Comparison of ENCODE assay signal across 9 mouse cellular contexts in the genomic region with DNA sequence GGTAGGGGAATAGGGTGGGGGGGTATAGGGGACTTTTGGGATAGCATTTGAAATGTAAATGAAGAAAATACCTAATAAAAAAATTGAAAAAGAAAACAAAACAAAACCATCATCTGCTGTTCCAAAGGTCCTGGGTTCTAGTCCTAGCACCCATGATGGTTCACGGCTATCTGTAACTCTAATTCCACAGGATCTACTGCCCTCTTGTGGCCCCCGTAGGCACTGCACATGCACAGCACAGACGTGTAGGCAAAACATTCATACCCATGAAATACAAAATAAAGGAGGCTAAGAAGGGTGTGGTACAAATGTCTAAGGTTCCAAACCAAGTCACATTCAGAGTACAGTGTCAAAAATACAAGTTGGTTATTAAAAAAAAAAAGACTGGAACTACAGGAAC. TPM values are rescaled to one million over a fixed set of nuclear protein-coding genes. Genes with fewer than 3 reads are reported as not detected.
DNase-seq lines count a peak whose midpoint lies in the region; ATAC-seq and TF ChIP-seq lines count a peak whose summit lies in the region.
"Had no signal": no experiment of that assay in that cellular context is flagged by ENCODE, and none has a peak within 500 bp of the region (broad histone marks: within the 10 kb centered on the region; RNA-seq: fewer than 3 reads in every experiment).

No protein-coding gene starts in this region.

- H3K9ac ChIP-seq in forebrain, postnatal 0 days: no peak overlapping the region
- H3K9ac ChIP-seq in forebrain, embryonic 16.5 days (replicated peaks; ENCODE audit: low read depth, low read length): no peak overlapping the region
- no peak overlapping the region for H3K9ac ChIP-seq in midbrain, embryonic 16.5 days (ENCODE audit: low read depth, low read length)
- H3K9ac ChIP-seq: neural tube, embryonic 12.5 days had no signal

- H3K4me1 ChIP-seq in forebrain, postnatal 0 days (ENCODE audit: insufficient read depth): no peaks in the 10 kb centered on the region
- no peaks in the 10 kb centered on the region for H3K4me1 ChIP-seq in forebrain, embryonic 16.5 days (replicated peaks; ENCODE audit: control insufficient read depth, insufficient read depth, low read length)
- no peaks in the 10 kb centered on the region for H3K4me1 ChIP-seq in midbrain, embryonic 10.5 days
- no peaks in the 10 kb centered on the region for H3K4me1 ChIP-seq in midbrain, embryonic 16.5 days (ENCODE audit: control insufficient read depth, insufficient read depth, low read length)
- H3K4me1 ChIP-seq: neural tube, embryonic 12.5 days had no signal

- no peak for DNase-seq in forebrain, postnatal 0 days
- DNase-seq in midbrain, embryonic 10.5 days (ENCODE audit: low spot score): peak; percentile 22
- peak; percentile 70 to 75 for DNase-seq in cerebellum, postnatal 10 days
- peak; percentile 16 to 31 for DNase-seq in spleen, postnatal 14 days (ENCODE audit: low spot score in 2 of 2)
- DNase-seq in right cerebral cortex, postnatal 25 days: no peak
- DNase-seq in left cerebral cortex, postnatal 25 days (ENCODE audit: low spot score in 2 of 2): no peak

- no peak for ATAC-seq in forebrain, postnatal 0 days
- ATAC-seq in forebrain, embryonic 16.5 days: no peak
- ATAC-seq in midbrain, embryonic 16.5 days: no peak

- TF ChIP-seq CTCF in forebrain, postnatal 0 days (IDR thresholded peaks at IDR 0.05; ENCODE audit: low read depth): peak; percentile 48

- no peak overlapping the region for H3K4me3 ChIP-seq in forebrain, postnatal 0 days (ENCODE audit: low read depth, low read length)
- no peak overlapping the region for H3K4me3 ChIP-seq in forebrain, embryonic 16.5 days (replicated peaks; ENCODE audit: low read length)
- H3K4me3 ChIP-seq in midbrain, embryonic 10.5 days: no peak overlapping the region
- no peak overlapping the region for H3K4me3 ChIP-seq in midbrain, embryonic 16.5 days (ENCODE audit: low read depth, low read length)
- H3K4me3 ChIP-seq: neural tube, embryonic 12.5 days had no signal

- H3K27me3 ChIP-seq in forebrain, postnatal 0 days (ENCODE audit: insufficient read depth, low read length): no peaks in the 10 kb centered on the region
- no peaks in the 10 kb centered on the region for H3K27me3 ChIP-seq in forebrain, embryonic 16.5 days (replicated peaks; ENCODE audit: control insufficient read depth, insufficient read depth, low read length)
- H3K27me3 ChIP-seq in midbrain, embryonic 10.5 days (ENCODE audit: low read depth, poor library complexity, severe bottlenecking): no peaks in the 10 kb centered on the region
- no peaks in the 10 kb centered on the region for H3K27me3 ChIP-seq in midbrain, embryonic 16.5 days (ENCODE audit: control insufficient read depth, insufficient read depth, low read depth, low read length)
- H3K27me3 ChIP-seq: neural tube, embryonic 12.5 days had no signal

- WGBS in forebrain, postnatal 0 days: 45% methylated on average over 3 of the region's 3 CpGs
- WGBS in forebrain, embryonic 16.5 days: 38% methylated on average over 3 of the region's 3 CpGs
- WGBS in midbrain, embryonic 10.5 days: 44% methylated on average over 3 of the region's 3 CpGs
- 46% methylated on average over 3 of the region's 3 CpGs for WGBS in midbrain, embryonic 16.5 days

- no peak overlapping the region for H3K27ac ChIP-seq in forebrain, postnatal 0 days (ENCODE audit: low read depth, low read length)
- no peak overlapping the region for H3K27ac ChIP-seq in forebrain, embryonic 16.5 days (ENCODE audit: low read length)
- no peak overlapping the region for H3K27ac ChIP-seq in midbrain, embryonic 10.5 days (replicated peaks)
- H3K27ac ChIP-seq in midbrain, embryonic 16.5 days (ENCODE audit: low read length): no peak overlapping the region
- H3K27ac ChIP-seq: neural tube, embryonic 12.5 days had no signal

- H3K9me3 ChIP-seq in forebrain, postnatal 0 days (ENCODE audit: low read length): no peaks in the 10 kb centered on the region
- no peaks in the 10 kb centered on the region for H3K9me3 ChIP-seq in forebrain, embryonic 16.5 days (ENCODE audit: control insufficient read depth, low read length)
- H3K9me3 ChIP-seq in midbrain, embryonic 10.5 days (replicated peaks): no peaks in the 10 kb centered on the region
- H3K9me3 ChIP-seq in midbrain, embryonic 16.5 days (replicated peaks; ENCODE audit: control insufficient read depth, low read length, poor library complexity, severe bottlenecking): no peaks in the 10 kb centered on the region
- H3K9me3 ChIP-seq: neural tube, embryonic 12.5 days had no signal

- intact Hi-C loops in left cerebral cortex, postnatal 25 days (cut with DNase I): loop anchor here (5.0 kb wide), 1 partner anchor 35 kb away; no protein-coding TSS in a partner anchor

- H3K4me2 ChIP-seq in forebrain, postnatal 0 days (ENCODE audit: low read depth): no peak overlapping the region
- H3K4me2 ChIP-seq in forebrain, embryonic 16.5 days (ENCODE audit: low read length): no peak overlapping the region
- no peak overlapping the region for H3K4me2 ChIP-seq in midbrain, embryonic 16.5 days (ENCODE audit: low read length)
- H3K4me2 ChIP-seq: neural tube, embryonic 12.5 days had no signal

- H3K36me3 ChIP-seq in forebrain, postnatal 0 days (ENCODE audit: insufficient read depth): no peaks in the 10 kb centered on the region
- no peaks in the 10 kb centered on the region for H3K36me3 ChIP-seq in forebrain, embryonic 16.5 days (ENCODE audit: control insufficient read depth, insufficient read depth)
- no peaks in the 10 kb centered on the region for H3K36me3 ChIP-seq in midbrain, embryonic 10.5 days
- H3K36me3 ChIP-seq in midbrain, embryonic 16.5 days (ENCODE audit: control insufficient read depth, insufficient read depth, low read length): no peaks in the 10 kb centered on the region
- H3K36me3 ChIP-seq: neural tube, embryonic 12.5 days had no signal

RNA-seq across cellular contexts. Expression of a gene that starts 4.1 kb away (rescaled TPM):
- 20.1 and 21.8 TPM in 2 replicates for total RNA-seq in forebrain, postnatal 0 days (2014; rRNA removed)
- polyA plus RNA-seq in forebrain, postnatal 0 days (2015; fragmentation: Nextera tagmentation; extraction: Ambion mirVana): 6.6 and 8.5 TPM in 2 replicates
- 6.4 and 11.2 TPM in 2 replicates for polyA plus RNA-seq in forebrain, embryonic 16.5 days (2015; fragmentation: Nextera tagmentation; extraction: Ambion mirVana)
- polyA plus RNA-seq in midbrain, embryonic 10.5 days (2016; fragmentation: Nextera tagmentation; extraction: Ambion mirVana): 0.14 and 0.75 TPM in 2 replicates
- polyA plus RNA-seq in midbrain, embryonic 16.5 days (2015; fragmentation: Nextera tagmentation; extraction: Ambion mirVana): 12.9 and 13.7 TPM in 2 replicates
- 10 to 100 TPM; 42.0 to 45.8 TPM for total RNA-seq in left cerebral cortex, postnatal 25 days (2021)

RNA-seq across cellular contexts. Expression of a gene that starts 26.8 kb away (rescaled TPM):
- 10.7 and 12.5 TPM in 2 replicates for total RNA-seq in forebrain, postnatal 0 days (2014; rRNA removed)
- polyA plus RNA-seq in forebrain, postnatal 0 days (2015; fragmentation: Nextera tagmentation; extraction: Ambion mirVana): 12.3 and 21.7 TPM in 2 replicates
- 5.2 and 9.4 TPM in 2 replicates for polyA plus RNA-seq in forebrain, embryonic 16.5 days (2015; fragmentation: Nextera tagmentation; extraction: Ambion mirVana)
- polyA plus RNA-seq in midbrain, embryonic 10.5 days (2016; fragmentation: Nextera tagmentation; extraction: Ambion mirVana): 0.15 and 0.24 TPM in 2 replicates
- polyA plus RNA-seq in midbrain, embryonic 16.5 days (2015; fragmentation: Nextera tagmentation; extraction: Ambion mirVana): 24.4 and 28.1 TPM in 2 replicates
- 10 to 100 TPM; 51.9 to 54.0 TPM for total RNA-seq in left cerebral cortex, postnatal 25 days (2021)

Comparison
In these comparisons a context has a peak if more than half of its experiments do, and no peak if none do; other contexts are left out.
1. DNase-seq: peak in midbrain, embryonic 10.5 days (single experiment), cerebellum, postnatal 10 days (2 of 2) and spleen, postnatal 14 days (2 of 2); none in forebrain, postnatal 0 days (single experiment), right cerebral cortex, postnatal 25 days (single experiment) and left cerebral cortex, postnatal 25 days (0 of 2).